Mouse (Mus musculus): ENCODE measurements around the gene Pacrg. TPM values are rescaled to one million over a fixed set of nuclear protein-coding genes. Genes with fewer than 3 reads are reported as not detected.
A peak's percentile ranks its signal among the peaks of the same experiment; 100 is the strongest.

The Pacrg gene
- total RNA-seq, 2 experiments from 2014 or later, result not detected

DNA sequence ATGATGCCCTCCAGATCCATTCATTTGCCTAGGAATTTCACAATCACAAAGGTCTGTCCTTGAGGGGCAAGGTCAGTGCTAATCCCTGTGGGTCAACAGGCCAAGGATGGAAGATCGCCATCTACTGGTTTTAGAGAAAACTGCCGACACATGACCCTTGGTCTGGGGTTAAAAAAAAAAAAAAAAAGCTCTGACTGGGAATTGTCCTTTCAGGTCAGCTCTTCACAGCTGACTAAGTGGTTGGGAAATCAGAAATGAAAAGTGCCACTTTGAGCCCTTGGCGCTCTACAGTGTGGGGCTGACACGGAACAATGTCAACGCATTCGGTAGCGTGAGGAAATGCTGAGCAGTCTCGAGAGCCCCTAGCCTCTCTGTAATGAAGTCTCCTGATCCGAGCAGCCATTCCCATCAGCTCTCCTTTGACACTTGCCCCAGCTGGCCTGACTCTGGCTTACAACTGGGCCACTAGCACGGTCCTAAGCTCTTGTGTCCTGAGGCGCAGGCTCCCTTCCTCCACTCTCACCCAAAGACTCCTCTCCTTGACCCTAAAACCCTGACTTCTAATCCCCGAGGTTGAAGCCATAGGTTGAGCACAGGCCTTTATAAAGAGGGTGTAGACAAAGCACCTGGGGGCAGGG, 339.2 kb downstream of the Pacrg start:
- peak; percentile 88 for ATAC-seq (replicated peaks; ENCODE audit: poor library complexity, severe bottlenecking)

DNA sequence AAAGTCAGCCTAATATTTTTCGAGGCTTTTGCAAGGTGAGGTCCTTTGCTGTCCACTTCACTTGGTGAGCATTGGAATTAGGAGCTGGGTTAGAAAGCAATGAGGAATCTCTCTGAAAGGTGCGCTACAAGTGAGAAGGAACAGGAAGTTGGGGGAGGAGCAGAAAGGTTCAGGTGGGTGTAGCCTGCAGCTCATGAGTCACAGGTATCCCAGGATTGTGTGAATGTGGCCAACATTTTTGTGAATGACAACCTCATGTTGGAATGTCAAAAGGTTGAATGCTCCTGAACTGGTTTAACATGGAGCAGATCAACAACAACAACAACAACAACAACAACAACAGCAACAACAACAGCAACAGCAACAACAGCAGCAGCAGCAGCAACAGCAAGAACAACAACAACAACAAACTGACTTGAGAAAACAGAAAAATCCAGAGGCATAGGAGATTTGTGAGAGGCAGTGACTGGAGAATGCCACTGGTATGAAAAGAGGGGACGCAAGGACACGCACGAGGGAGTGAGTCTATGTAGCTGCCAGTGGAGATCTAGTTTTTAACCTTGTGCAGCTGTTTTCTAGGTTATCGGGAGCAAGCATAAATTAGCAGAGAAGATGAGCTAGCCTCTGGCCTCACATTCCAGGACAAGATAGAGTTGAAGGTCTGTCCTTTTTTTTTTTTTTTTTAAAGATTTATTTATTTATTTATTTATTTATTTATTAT, 341.0 kb downstream of the Pacrg start:
- ATAC-seq (replicated peaks; ENCODE audit: poor library complexity, severe bottlenecking), result no peak

DNA sequence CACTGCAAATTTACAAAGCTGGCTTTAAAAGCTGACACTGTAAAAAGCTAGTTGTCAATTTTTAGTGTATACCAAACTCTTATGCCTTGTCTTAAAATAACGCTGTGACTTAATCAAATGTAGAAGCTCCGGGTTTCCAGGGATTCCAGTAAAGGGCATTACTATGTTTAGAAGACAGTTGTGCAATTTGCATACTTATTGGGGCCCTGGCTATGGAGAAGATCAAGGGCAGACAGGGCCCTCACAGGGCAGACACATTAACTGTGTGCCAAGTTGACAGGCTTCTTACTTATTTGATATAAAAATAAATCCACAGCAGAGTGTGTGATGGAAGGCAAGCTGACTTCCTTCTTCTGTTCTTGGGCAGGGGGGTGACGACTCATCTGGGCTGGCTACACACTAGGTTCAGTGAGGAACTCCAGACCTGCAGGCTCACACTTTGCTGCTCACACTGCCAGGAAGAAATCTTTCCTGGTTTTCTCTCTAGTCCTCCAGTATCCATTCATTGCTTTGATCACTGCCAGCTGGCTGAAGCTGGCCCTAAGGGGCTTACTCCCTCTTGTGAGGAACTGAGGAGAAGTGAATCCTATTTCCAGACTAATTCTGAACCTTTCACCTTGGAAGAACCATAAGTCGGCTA, 342.2 kb downstream of the Pacrg start:
- no peak for ATAC-seq (replicated peaks; ENCODE audit: poor library complexity, severe bottlenecking)

DNA sequence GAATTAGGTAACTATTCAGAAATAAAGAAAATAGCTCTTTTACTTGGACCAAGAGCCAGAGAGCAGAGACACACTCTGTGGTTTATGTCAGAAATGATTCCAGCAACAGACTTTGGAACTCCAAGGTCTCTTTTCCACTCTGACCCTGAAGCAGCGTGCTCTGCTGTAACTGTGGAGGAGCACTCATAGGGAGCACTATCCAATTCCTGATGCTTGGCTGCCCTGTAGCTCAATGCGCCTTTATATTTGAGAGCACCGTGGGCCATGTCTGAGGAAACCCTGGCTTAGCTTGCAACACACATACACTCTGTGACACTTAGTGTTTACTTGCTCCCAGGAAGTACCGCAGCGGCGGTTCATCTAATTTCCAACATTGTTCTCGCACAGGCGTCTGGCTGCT, 344.0 kb downstream of the Pacrg start:
- ATAC-seq (replicated peaks; ENCODE audit: poor library complexity, severe bottlenecking), result no peak

DNA sequence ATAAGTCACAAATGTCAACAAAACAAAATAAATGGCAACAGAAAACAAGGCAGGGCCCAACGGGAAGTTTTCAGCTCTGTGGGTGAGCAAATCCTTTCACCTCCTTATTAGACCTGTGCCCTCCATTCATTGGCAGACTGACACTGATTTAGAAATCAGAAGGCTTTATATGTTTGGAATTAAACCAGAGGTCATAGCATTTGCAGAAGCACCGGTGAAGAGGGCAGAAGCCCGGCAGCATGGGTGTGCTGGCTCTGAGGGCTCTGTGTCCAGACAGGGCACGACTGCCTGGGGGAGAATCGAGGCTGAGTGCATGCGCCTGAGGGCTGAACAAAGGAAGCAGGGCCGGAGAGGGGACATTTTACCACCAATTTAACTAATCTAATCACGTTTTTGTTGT, 344.5 kb downstream of the Pacrg start:
- ATAC-seq (replicated peaks; ENCODE audit: poor library complexity, severe bottlenecking), result no peak

DNA sequence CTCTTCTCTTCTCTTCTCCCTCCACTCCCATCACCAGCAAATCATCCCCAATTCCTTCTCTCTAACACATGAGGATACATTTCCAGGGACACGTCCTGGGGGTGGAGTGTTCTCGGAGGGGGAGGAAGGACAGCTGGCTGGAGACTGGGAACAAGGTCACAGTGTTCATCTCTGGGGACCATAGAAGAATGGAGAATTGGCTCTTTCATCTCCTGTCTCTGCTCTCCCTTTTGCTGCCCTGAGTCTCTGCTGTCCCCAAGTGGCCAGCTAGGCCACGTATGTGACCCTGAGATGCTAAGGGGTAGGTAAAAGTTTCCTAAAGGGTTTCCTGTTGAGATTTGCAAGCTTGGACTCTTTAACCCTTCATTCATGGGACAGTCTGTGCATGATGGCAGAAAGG, 347.0 kb downstream of the Pacrg start:
- no peak for ATAC-seq (replicated peaks; ENCODE audit: poor library complexity, severe bottlenecking)

DNA sequence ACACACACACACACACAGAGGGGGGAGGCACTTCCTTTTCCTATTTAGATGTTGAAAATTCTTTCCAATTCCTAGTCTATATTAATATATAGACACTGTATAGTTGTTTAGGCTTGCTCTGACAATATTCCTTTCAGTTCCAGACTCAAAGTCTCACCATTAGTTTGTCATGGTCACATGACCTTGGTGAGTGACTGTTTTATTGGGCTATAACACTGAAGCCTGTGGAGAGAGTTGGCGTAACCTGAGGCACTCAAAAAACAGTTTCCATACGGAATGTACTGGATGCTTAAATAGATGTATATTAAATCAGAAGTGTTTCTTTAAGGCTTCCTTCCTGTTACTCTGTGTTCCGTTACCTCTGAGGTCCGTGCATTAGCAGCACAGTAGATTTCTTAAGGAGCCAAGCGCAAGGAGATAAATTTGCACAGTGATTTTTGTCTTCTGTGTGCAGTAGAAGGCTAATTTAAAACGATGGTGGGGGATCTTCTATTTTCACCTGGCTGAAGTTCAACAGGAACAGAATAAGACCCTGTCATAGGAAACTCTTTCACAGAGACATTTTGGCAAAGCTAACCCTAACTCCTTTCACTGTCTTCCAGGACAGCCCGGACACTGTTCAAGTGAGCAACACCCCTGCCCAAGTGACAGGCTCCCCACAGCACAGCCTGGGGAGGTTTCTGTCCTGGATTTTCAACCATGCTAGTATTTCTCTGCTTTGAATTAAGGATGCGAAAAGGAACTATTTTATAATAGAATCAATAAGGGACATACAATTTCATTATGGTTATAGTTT, 349.5 kb downstream of the Pacrg start:
- no peak for ATAC-seq (replicated peaks; ENCODE audit: poor library complexity, severe bottlenecking)

DNA sequence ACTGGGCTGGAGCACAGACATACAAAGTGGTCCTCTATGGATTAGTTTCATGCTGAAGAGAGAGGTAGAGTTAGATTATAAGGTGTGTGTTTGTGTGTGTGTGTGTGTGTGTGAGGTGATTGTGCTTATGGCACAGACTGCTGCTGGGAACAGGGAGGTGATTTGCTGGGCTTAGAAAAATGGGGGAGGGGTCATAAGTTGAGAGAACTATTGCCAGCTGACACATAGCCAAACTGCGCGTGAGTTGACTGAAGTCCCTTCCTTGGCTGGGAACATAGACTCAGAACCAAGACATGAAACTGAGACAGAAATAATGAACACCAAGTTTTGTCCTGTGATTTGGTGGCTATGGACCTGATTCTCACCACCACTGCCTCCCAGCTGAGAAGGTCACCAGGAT, 351.2 kb downstream of the Pacrg start:
- ATAC-seq (replicated peaks; ENCODE audit: poor library complexity, severe bottlenecking), result no peak

DNA sequence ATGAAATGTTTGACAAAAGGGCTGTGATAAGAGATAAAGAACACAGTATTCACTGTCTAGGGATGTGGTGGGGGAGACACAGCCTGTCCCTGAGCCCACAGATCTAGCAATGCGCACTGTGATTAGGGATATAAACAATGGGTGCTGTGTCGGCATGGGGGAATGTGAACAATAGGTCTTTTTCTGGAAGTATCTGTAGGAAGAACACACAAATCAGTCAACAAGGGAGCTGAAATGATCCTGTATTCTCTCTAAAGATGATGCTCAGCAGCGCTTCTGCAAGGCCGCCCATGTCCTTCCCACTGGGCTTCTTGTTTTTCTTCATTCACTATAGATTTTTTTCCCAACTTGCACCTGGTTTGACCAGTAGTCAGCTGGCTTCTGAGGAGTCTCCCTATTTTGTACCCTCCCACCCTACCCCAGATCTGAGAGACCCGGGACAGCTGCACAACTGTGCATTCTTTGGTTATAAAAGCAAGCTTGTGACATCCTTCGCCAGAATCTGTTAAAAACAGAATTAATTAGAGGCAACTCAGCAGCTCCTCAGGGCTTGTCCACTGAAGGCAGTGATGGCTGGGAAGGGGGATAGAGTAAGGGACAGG, 356.1 kb downstream of the Pacrg start:
- no peak for ATAC-seq (replicated peaks; ENCODE audit: poor library complexity, severe bottlenecking)

DNA sequence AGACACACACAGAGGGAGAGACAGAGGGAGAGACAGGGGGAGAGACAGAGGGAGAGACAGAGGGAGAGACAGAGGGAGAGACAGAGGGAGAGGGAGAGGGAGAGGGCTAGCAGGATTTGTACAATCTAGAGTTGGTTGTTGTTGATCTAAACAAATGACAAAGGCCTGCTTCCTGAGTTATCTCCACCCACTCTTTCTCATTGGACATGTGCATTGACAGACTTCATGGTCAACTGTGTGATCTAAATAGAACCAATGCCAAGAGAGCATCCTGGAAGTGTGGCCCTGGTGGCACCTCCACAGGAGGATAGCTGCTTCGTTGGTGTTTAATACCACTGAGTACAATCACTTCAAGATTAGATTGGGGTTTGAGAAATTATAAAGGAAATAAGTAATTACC, 359.0 kb downstream of the Pacrg start:
- ATAC-seq (replicated peaks; ENCODE audit: poor library complexity, severe bottlenecking), result no peak

DNA sequence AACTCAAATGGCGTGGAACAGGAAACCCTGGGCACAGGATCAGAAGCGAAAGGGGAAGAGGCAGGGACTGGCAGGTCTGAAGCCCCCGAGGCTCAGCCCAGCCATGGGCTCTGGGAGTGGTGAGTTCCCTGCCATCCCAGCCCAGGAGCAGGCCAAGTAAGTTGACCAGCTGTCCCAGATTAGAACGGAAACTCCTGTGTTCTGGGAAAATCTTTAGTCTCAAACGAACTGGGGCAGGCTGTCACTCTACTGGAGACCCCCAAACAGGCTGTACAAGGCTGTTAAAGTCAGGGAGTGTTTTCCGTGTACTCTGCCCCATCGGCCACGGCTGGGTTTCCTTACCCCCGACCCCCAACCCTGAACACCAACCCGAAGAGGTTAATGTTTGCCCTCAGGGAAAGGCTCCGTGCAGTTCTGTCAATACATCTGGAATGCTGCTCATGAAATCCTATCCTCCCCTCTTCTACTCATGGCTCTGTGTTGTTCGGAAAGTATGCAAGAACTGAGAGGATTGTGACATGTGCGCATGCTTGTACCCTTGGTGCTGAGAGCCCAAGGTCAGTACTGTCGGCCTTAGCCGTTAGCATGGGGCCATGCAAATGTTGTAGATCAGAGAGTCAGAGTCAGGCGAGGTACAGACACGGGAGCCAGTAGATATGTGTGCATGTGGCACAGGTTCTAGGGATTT, 360.9 kb downstream of the Pacrg start:
- peak; percentile 52; the same call in 1 of the 2 replicates for ATAC-seq (replicated peaks; ENCODE audit: poor library complexity, severe bottlenecking)

DNA sequence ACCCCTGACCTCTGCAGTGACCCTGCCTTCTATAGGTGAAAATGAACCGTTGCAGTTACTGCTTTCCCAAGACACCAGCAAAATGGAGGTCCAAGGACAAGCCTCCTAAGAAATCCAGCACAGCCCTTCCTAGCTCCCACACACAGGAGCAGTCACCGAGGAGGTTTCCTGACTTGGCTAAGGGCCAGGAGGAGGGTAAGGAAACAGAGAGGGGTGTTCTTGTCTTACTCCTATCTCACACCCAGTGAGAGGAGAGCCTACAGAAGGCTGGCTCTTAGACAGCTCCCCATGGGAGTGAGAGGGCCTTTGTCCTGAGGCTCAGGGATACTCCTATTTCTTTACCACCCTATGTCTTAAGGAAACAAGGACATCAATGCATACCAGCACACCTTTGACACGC, 361.7 kb downstream of the Pacrg start:
- no peak for ATAC-seq (replicated peaks; ENCODE audit: poor library complexity, severe bottlenecking)

DNA sequence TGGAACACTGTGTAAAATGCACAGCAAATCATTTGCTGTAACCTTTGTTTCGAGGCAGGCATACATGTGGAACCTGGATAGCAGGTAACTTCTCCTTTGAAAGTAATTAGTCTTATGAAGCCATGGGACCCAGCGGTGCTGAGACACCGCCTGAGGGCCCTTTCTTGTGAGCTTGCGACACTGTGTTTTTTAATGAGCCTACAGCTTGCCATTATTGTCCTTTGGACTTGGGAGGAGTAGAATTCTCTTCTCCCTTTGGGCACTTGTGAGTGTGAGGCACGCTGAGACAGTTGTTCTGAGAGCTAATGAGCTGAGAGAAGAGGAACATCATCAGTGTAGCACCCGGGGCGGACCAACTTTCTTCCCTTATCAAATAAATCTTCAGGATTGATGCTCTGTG, 363.3 kb downstream of the Pacrg start:
- no peak for ATAC-seq (replicated peaks; ENCODE audit: poor library complexity, severe bottlenecking)

DNA sequence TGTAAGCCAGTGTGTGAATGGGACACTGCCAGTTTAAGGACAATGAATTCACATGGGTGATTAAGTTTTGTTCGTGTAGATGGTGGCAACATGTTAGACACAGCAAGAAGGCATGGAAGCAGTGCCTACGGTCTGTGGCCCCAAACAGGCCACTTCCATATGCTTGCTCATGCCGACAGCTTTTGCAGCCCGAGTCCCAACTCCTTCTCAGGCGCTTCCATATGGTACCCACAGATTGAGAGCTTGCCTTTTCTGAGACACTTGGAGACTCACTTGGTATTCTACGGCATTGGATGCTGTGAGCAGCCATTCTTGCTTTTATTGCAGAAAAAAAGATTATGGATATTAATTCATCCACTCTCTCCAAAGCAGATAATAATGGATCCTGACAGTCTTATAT, 365.1 kb downstream of the Pacrg start:
- no peak for ATAC-seq (replicated peaks; ENCODE audit: poor library complexity, severe bottlenecking)

DNA sequence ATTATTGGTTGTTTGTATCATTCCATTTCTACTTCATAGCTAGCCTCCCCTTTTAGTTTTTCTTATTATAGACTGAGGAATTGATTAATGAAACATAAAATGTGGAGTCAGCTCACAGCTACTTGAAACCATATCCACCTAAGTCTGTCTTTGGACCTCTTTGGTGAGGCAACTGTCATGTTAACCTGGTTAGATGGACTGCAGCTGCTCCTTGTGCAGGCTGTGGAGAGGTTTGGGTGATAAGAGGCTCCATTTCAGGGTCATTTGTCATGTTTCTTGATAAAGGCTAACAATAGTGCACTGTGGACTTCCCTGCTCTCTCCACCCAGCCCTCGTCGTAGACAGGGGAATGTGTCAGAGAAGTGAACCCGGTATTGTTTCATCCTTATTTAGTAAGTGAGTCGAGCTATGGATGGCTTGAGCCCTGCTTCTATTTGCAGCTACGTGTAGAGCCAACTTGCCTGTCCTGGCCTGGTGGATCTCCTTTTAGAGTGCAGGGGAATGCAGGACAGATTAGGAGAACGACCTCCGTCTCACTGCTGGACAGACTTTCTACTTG, 366.2 kb downstream of the Pacrg start:
- no peak for ATAC-seq (replicated peaks; ENCODE audit: poor library complexity, severe bottlenecking)

DNA sequence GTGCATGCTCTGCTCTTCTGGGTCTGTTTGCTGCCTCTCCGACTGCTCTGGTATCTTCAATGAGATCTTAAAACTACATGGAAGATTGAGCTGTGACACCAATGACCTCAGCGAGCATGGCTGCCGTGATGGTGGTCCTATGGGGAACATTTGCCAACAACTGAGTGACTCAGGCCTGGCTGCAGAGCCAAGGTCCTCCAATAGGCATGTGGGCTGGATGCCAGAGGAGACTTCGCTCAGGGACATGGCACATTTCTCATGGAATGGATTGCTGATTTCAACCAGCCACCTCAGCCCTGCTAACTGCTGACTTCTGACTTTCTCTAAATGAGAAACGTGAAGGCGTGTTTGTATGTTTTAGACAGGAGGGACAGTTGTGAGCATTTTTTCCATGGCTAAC, 366.9 kb downstream of the Pacrg start:
- ATAC-seq (replicated peaks; ENCODE audit: poor library complexity, severe bottlenecking), result no peak

DNA sequence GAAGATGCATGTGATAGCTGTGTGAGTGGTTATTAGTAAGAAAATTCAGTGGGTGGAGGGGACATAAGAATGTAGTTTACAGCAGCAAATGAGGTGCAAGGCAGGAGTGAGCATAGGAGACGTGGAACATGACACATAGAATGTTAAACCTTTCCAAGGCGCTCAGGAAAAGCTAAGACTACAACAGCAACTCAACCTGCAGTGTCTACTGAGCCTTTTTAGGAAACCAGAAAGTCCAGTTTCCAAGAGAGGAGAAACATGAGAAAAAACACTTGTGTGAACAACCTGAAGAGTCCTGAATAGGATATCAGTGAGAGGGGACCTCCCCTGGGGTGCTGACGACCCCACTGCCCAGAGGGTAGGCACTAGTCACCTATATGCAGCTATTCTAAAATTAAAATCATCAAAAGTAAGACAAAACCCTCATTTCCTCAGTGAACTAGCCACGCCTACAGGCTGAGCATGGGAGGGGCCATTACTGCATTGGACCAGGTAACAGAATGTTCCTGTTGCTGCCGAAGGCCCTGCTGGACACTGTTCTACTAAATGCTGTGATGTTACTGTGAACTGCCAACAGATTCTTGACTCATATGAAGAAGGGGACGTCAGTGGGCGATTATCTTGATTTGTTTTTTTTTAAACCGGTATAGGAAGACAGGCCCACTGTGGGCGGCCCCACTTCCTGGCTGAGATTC, 370.1 kb downstream of the Pacrg start:
- no peak for ATAC-seq (replicated peaks; ENCODE audit: poor library complexity, severe bottlenecking)

DNA sequence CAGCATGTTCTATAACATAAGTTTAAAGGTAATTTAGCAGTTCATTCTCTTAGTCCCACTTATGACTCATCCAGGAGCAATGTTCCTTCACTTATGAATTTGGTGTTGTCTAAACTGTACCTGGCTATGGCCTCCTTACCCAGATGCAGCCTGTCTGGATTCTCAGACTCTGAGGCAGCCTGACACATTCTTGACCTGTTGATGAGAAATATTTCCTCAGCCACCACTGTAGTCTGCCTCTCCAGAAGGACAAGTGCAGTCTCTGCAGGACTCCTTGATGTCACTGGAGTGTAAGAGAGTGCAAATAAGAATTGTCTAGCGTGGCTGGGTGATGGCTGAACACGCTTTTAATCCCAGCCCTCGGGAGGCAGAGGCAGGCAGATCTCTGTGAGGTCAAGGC, 373.0 kb downstream of the Pacrg start:
- ATAC-seq (replicated peaks; ENCODE audit: poor library complexity, severe bottlenecking), result no peak

DNA sequence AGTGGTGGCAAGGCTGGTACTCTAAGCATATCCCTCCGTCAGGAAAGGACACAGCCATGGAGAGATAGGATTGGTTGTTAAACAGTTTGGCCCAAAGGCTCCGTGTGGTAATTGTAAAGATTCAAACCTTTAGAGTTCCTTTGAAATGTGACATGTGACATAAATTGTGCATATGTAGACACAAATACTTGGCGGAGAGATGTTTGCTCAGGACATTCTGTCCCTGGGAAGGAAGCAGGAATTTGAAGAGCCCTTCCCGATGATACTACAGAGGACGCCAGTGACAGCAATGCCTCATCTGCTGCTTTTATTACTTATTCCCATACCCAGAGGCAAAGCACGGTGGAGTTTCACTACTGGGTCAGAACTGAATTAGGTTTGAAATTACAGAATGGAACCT, 374.6 kb downstream of the Pacrg start:
- ATAC-seq (replicated peaks; ENCODE audit: poor library complexity, severe bottlenecking), result no peak

Measured in granulocyte monocyte progenitor cell, adult 5-6 weeks (primary cell).